Mouse (Mus musculus): ENCODE measurements at regions not wholly inside any gene's neighbourhood (a gene's known extent, or its start where the extent isn't known, plus 50 kb on each side); places are given as distances from the start of the nearest gene placed in this dataset.
A peak's percentile ranks its signal among the peaks of the same experiment; 100 is the strongest.

DNA sequence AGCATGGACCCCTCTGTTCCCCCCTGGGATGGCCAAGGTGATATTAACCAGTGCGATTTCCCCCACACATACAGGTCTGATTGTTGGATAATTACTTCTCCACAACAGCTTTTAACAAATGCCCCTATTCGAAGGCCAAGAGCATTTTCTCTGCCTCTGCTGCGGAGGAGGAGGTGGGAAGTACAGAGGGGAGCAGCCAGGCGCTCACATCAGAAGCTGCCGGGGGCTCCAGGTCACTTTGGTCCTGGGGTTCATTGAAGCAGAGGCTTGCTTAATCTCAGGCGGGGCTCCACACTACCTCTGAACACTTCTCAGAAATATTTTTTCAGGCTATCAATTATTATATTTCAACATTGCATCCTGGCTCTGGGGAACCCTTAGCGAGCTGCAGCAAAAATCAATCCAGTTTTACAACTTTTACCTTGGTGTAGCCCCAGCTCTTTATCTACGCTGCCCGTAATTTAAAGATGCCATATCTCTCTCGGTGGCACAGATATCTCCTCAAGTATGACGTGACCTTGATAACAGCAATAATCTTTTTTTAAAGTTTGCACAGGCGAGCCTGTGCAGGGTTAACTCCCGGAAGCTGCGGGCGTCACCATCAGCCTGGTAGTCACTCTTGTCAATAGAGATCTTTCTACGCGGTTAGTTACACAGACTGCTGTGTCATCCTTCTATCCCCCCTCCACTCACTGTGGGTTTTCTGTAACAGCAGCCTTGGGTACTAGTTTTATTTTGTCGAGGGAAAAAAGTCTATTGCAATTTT, 307.5 kb upstream of the Pou3f3 start:
- H3K36me3 ChIP-seq (replicated peaks): no peaks in the 10 kb centered on the region
- no peak overlapping the region for H3K27ac ChIP-seq (replicated peaks)
- H3K9me3 ChIP-seq: no peaks in the 10 kb centered on the region
- peaks cover 12% of the 10 kb centered on the region for H3K4me1 ChIP-seq
- 71% methylated on average over 18 of the region's 18 CpGs for WGBS
- H3K27me3 ChIP-seq (replicated peaks; ENCODE audit: low read depth, poor library complexity, severe bottlenecking): no peaks in the 10 kb centered on the region
- no peak for DNase-seq (ENCODE audit: low spot score)
- no peak overlapping the region for H3K4me3 ChIP-seq

DNA sequence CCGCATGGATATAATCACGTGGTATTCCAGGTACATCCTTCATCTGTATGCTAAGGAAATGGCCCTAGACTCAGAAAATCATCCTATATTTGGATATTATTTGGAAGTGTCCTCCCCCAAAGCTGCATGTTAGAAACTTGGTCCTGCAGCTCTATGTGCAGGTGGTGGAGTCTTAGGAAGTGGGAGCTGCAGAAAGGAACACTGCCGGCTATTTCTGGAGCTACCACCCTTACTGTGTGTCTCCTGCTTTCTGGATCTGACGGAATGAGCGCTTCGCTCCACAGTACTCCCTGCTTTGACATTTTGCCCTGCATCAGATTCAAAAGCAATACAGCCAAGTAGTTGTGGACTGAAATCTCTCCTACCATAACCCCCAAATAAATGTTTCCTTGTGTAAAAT, 306.8 kb upstream of the Pou3f3 start:
- DNase-seq (ENCODE audit: low spot score): no peak
- H3K27ac ChIP-seq (replicated peaks): no peak overlapping the region
- H3K9me3 ChIP-seq: no peaks in the 10 kb centered on the region
- H3K27me3 ChIP-seq (replicated peaks; ENCODE audit: low read depth, poor library complexity, severe bottlenecking): no peaks in the 10 kb centered on the region
- no peaks in the 10 kb centered on the region for H3K36me3 ChIP-seq (replicated peaks)
- H3K4me3 ChIP-seq: no peak overlapping the region
- 96% methylated on average over 6 of the region's 6 CpGs for WGBS
- peaks cover 12% of the 10 kb centered on the region for H3K4me1 ChIP-seq

DNA sequence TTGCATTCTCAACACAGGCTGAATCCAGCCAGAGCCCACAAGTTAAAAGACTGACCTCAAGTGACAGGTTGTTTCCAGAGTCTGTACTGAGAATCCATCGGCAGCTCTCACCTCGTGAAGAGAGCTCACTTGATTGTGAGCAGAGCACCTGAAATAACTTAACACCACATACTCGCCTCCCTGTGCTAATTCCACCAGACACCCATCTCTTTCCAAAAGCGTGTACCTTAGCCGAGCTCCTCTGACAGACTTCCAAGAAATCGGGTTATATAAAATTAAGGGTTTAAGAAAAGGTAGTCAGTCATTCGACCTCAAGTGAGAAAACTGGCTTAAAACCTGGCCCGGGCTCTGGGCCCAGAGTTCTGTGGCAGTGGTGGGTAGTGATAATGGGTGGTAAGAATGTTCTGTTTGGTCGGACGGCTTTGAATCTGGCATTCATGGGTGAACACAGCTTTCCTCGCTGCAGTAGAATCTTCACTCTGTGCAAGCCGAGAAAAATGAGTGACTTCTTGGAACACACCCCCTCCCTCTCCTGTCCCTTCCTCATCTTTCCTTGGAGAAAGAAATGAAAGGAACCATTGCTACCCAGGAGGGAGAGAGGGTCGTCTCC, 299.8 kb upstream of the Pou3f3 start:
- no peaks in the 10 kb centered on the region for H3K9me3 ChIP-seq
- H3K4me1 ChIP-seq: peaks cover 11% of the 10 kb centered on the region
- H3K27me3 ChIP-seq (replicated peaks; ENCODE audit: low read depth, poor library complexity, severe bottlenecking): no peaks in the 10 kb centered on the region; the same call in 1 of the 2 replicates
- DNase-seq (ENCODE audit: low spot score): no peak
- 84% methylated on average over 13 of the region's 13 CpGs for WGBS
- H3K4me3 ChIP-seq: no peak overlapping the region
- H3K27ac ChIP-seq (replicated peaks): no peak overlapping the region
- no peaks in the 10 kb centered on the region for H3K36me3 ChIP-seq (replicated peaks)

- Histone ChIP-seq H3K4me1 (peaks cover 7% of the 10 kb centered on the region), H3K27me3 (replicated peaks; ENCODE audit: low read depth, poor library complexity, severe bottlenecking) (no peaks in the 10 kb centered on the region; the same call in 1 of the 2 replicates), H3K4me3 (no peak overlapping the region), H3K36me3 (replicated peaks) (no peaks in the 10 kb centered on the region), H3K9me3 (no peaks in the 10 kb centered on the region), H3K27ac (replicated peaks) (no peak overlapping the region)
- no peak for DNase-seq (ENCODE audit: low spot score)
- WGBS: 26% methylated on average over 8 of the region's 8 CpGs
Measured at GRCm38 (mm10) chr1:42398461-42399154, 297.0 kb upstream of the Pou3f3 start.

DNA sequence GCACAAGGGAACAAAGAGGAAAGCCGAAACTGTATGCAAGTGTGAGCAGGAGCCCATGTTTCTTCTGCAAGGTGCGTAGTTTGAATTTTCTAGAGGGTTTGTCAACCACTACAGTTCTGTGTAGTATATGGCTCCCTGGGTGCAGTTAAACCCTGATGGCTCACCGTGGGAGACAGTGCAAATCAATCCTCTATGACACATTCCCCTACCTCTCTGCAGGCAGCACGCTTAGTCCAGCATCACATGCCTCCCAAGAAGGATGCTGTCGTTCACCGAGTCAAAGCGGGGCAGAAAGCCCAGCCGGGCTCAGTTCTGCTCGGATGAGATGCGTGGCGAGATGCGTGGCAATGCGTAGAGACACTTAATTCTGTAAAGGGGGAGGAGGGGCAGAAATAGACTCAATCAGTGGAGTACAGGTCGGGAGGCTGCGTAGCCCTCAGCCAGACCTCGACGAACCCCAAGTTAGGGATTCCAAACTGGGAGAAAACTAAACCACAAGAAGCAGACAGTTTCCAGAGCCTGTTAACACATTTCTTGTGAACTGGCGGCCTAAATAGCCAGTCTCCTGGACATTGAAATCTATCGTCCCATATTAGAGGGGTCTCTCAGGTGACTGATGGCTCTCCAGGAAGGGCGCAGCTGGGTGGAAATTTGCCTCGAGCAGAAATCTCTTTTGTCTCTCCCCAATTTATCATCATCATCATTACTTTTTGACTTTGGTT, 279.6 kb upstream of the Pou3f3 start:
- H3K36me3 ChIP-seq (replicated peaks): no peaks in the 10 kb centered on the region
- H3K27me3 ChIP-seq (replicated peaks; ENCODE audit: low read depth, poor library complexity, severe bottlenecking): peaks cover 10% of the 10 kb centered on the region
- H3K4me1 ChIP-seq: peaks cover 16% of the 10 kb centered on the region
- H3K4me3 ChIP-seq: no peak overlapping the region
- no peak for DNase-seq (ENCODE audit: low spot score)
- 82% methylated on average over 21 of the region's 21 CpGs for WGBS
- H3K27ac ChIP-seq (replicated peaks): no peak overlapping the region
- H3K9me3 ChIP-seq: no peaks in the 10 kb centered on the region

- H3K4me3 ChIP-seq: no peak overlapping the region
- peaks cover 10% of the 10 kb centered on the region for H3K27me3 ChIP-seq (replicated peaks; ENCODE audit: low read depth, poor library complexity, severe bottlenecking)
- 77% methylated on average over 8 of the region's 8 CpGs for WGBS
- peaks cover 13% of the 10 kb centered on the region for H3K4me1 ChIP-seq
- H3K36me3 ChIP-seq (replicated peaks): no peaks in the 10 kb centered on the region
- no peak overlapping the region for H3K27ac ChIP-seq (replicated peaks)
- DNase-seq (ENCODE audit: low spot score): no peak
- no peaks in the 10 kb centered on the region for H3K9me3 ChIP-seq
Measured at GRCm38 (mm10) chr1:42416539-42417218, 278.9 kb upstream of the Pou3f3 start.

DNA sequence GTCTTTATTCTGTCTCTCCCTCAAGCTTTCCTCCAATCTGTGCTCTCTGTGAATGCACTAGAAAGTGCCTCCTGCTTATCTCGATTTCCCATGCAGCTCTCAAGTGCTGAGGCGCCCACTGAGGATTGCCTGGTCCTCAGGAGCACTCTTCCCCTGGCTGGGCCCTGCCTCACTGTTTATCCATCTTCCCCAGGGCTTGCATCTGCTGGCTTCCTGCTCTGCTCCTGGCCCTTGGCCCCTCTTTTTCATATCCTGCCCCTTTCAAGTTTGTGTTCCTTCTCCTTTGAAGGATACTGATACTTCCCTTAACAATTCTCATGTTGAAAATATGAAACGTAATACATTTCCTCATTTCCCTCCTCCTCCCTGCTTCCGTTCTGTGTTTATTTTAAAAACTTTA, 277.8 kb upstream of the Pou3f3 start:
- no peak for DNase-seq (ENCODE audit: low spot score)
- H3K4me3 ChIP-seq: no peak overlapping the region
- H3K9me3 ChIP-seq: no peaks in the 10 kb centered on the region
- H3K27ac ChIP-seq (replicated peaks): 0 out of 2 replicates have a peak overlapping the region, but pooled peaks have one; percentile 14
- H3K4me1 ChIP-seq: peaks cover 13% of the 10 kb centered on the region
- no peaks in the 10 kb centered on the region for H3K36me3 ChIP-seq (replicated peaks)
- 54% methylated on average over 4 of the region's 4 CpGs for WGBS
- H3K27me3 ChIP-seq (replicated peaks; ENCODE audit: low read depth, poor library complexity, severe bottlenecking): peaks cover 10% of the 10 kb centered on the region

DNA sequence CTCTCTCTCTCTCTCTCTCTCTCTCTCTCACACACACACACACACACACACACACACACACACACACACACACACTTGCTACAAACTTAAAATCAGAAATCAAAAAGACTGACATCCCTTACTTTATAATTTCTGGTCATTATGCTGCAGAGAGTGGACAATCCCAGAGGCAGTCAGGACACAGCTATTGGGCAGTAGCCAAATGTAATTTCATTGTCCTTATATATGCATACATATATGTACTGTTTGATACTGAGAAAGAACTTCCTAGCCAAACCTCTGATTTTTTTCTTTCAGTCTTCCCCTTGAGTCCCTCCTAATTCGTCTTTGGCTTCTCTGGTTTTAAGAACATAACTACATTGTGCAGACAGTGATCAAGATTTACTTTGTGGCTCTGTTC, 277.3 kb upstream of the Pou3f3 start:
- H3K4me3 ChIP-seq: no peak overlapping the region
- H3K4me1 ChIP-seq: peaks cover 13% of the 10 kb centered on the region
- H3K27me3 ChIP-seq (replicated peaks; ENCODE audit: low read depth, poor library complexity, severe bottlenecking): peaks cover 10% of the 10 kb centered on the region
- H3K9me3 ChIP-seq: no peaks in the 10 kb centered on the region
- WGBS: 63% methylated on average over 1 of the region's 1 CpGs
- no peak overlapping the region for H3K27ac ChIP-seq (replicated peaks)
- H3K36me3 ChIP-seq (replicated peaks): no peaks in the 10 kb centered on the region
- no peak for DNase-seq (ENCODE audit: low spot score)

GRCm38 (mm10) chr1:42436366-42436998, 259.1 kb upstream of the Pou3f3 start:
- DNase-seq (ENCODE audit: low spot score): peak; percentile 27
- Histone ChIP-seq H3K9me3 (no peaks in the 10 kb centered on the region), H3K27me3 (replicated peaks; ENCODE audit: low read depth, poor library complexity, severe bottlenecking) (no peaks in the 10 kb centered on the region), H3K27ac (replicated peaks) (no peak overlapping the region), H3K36me3 (replicated peaks) (no peaks in the 10 kb centered on the region), H3K4me1 (peaks cover 6% of the 10 kb centered on the region), H3K4me3 (no peak overlapping the region)
- WGBS: 57% methylated on average over 8 of the region's 8 CpGs

GRCm38 (mm10) chr1:42468365-42468764, 227.2 kb upstream of the Pou3f3 start:
- no peaks in the 10 kb centered on the region for H3K9me3 ChIP-seq
- H3K27ac ChIP-seq (replicated peaks): no peak overlapping the region
- H3K36me3 ChIP-seq (replicated peaks): no peaks in the 10 kb centered on the region
- peaks cover 3% of the 10 kb centered on the region; the same call in 1 of the 2 replicates for H3K4me1 ChIP-seq
- 75% methylated on average over 3 of the region's 3 CpGs for WGBS
- H3K27me3 ChIP-seq (replicated peaks; ENCODE audit: low read depth, poor library complexity, severe bottlenecking): no peaks in the 10 kb centered on the region
- no peak overlapping the region for H3K4me3 ChIP-seq
- DNase-seq (ENCODE audit: low spot score): peak; percentile 12

- Histone ChIP-seq H3K9me3 (no peaks in the 10 kb centered on the region), H3K27me3 (replicated peaks; ENCODE audit: low read depth, poor library complexity, severe bottlenecking) (no peaks in the 10 kb centered on the region), H3K4me3 (no peak overlapping the region), H3K27ac (replicated peaks) (no peak overlapping the region), H3K4me1 (peaks cover 3% of the 10 kb centered on the region; the same call in 1 of the 2 replicates), H3K36me3 (replicated peaks) (no peaks in the 10 kb centered on the region)
- WGBS: 89% methylated on average over 10 of the region's 10 CpGs
- DNase-seq (ENCODE audit: low spot score): no peak
Measured at GRCm38 (mm10) chr1:42471846-42472494, 223.6 kb upstream of the Pou3f3 start.

Measured in embryonic facial prominence, embryonic 10.5 days (tissue).